Mouse (Mus musculus): Measurements from ENCODE around the gene Izumo4.
A peak's percentile ranks its signal among the peaks of the same experiment; 100 is the strongest.

Izumo4 gene

DNA sequence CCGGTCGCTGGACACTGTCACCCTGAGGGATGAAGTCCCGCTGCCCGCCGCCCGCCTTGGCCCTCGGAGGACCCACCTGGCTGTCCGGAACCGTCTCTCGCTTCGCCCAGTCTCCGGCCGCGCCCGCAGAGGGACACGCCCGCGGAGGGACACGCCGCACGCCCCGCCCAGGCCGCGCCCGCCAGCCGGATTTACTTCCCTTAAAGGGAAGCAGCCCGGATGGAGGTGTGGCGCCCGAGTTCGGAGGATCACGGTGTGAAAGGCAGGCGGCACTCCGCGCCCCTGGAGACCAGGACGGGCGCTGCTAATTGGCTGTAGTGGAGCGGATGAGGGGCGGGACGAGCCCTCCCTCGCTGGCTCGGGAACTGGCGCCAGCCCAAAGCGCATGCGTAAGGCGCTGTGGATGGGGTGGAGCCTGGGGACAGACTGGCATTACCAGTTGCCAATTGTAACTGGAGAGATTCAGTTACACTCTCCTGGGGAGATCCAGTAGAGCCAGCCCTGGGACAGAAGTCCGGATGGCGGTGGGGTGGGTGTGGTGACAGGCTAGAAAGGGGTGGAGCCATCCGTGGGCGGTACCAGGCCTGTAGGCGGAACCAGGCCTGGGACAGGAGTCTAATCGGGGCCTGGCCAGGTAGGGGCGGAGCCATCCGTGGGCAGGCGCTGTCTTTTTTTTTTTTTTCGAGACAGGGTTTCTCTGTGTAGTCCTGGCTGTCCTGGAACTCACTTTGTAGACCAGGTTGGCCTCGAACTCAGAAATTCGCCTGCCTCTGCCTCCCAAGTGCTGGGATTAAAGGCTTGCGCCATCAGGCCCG is at the start of gene Izumo4, which contains the start of gene Mob3a:
Gene Izumo4 (plus strand): TSS at position 464 of the 815 bp plus-strand sequence.
Gene Mob3a (minus strand): TSS at position 257 of the 815 bp plus-strand sequence.
- DNase-seq (ENCODE audit: low spot score), result peak; percentile 95

DNA sequence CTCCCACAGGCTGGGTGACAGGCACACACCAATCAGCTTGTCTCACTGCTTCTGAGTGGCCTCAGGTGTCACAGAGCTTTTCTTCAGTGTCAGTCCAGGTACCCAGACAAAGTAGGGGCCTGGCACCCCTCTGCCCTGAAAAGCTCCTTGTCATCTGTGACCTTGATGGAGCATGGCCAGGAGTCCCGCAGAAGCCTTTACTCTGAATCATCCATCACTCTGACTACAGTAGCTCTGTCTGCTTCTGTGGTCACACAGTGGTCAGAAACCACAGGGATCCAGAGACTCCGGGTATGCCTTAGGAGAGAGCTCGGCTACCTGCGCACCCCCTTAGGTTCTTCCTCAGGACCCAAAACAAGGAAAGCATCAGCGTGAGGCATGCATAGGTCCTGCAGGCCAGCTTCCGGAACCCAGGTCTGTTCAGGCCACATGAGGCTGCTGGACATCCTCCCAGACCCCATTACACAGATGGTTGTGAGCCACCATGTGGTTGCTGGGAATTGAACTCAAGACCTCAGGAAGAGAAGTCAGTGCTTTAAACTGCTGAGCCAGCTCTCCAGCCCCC is 48.7 kb upstream of the Izumo4 start:
- no peak for DNase-seq (ENCODE audit: low spot score)

DNA sequence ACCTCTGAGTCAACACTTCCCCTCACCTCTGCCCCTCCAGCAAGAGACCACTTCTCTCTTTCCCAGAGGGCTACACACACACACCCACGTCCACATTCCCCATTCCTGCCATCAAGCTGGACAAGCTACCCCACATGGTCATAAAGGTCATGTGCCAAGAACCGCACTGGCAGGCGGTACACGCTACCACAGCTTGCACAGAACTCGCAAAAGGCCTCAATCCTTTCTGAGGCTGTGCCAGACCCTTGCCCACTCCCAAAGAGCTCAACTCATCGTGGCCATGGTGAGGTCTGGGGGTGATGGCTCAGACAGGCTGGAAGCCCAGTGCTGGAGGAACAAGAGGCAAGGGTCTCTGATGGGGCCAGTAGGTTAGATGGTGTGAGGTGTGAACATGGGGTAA is 47.1 kb upstream of the Izumo4 start:
- DNase-seq (ENCODE audit: low spot score), result no peak

DNA sequence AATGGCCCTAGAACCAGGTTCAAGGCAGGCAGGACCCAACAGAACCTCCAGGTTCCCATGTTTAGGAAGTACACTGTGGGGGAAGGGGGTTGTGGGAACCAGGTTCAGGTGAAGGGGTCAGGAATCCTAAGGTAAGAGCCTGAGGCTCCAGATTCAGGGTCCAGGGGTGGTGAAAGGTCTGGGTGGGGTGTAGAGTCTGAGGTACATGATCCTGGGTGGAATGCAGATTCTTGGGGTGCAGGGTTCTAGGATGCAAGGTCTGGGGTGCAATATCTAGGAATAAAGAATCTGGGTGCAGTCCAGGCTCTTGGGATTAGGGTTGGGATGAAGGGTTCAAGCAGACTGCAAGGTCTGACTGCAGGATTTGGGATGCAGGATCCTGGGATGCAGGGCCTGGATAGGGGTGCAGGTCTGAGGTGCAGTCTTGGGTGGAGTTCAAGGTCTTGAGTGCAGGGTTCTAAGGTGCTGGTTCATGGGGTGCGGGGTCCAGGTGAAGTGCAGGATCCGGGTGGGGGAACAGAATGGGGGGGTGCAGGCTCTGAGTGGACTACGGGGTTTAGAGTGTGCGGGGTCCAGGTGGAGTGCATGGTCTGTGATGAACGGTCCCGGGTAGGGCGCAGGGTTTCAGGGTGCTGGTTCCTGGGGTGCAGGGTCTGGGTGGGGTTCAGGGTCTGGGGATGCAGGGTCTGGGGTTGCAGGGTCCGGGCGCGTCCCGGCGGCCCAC is 46.4 kb upstream of the Izumo4 start:
- DNase-seq (ENCODE audit: low spot score), result no peak

DNA sequence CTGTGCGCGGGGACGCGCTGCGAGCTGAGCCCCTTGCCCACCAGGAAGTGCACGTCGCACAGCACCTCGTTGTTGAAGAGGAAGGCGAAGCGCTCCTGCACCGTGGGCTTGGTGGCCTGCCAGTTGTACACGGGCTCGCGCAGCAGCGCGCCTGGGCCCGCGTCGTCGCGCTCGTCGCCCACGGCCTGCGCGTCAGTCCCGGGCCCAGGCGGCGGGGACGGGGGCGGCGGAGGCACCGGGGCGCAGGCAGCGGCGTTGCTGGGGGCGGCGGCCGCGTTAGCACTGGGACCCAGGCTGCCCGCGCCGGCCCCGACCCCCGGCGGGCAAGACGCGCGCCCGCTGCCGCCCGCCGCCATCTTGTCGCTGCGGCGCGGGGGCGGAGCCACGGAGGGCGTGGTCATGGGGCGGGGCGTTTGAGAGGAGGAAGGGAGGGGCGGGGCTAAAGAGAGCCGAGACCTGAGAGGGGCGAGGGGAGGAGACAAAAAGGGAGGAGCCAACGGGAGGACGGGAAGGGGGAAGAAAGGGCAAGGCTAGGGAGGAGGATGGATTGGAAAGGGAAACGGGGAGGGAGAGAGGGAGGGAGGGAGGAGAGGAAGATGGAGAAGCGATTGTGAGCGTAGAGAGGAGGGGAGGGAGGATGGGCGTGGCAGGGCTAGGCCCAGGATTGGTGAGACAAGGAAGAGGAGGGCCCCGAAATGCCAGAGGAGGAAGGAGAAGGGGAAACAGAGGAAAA is 45.7 kb upstream of the Izumo4 start:
- DNase-seq (ENCODE audit: low spot score), result peak; percentile 89

DNA sequence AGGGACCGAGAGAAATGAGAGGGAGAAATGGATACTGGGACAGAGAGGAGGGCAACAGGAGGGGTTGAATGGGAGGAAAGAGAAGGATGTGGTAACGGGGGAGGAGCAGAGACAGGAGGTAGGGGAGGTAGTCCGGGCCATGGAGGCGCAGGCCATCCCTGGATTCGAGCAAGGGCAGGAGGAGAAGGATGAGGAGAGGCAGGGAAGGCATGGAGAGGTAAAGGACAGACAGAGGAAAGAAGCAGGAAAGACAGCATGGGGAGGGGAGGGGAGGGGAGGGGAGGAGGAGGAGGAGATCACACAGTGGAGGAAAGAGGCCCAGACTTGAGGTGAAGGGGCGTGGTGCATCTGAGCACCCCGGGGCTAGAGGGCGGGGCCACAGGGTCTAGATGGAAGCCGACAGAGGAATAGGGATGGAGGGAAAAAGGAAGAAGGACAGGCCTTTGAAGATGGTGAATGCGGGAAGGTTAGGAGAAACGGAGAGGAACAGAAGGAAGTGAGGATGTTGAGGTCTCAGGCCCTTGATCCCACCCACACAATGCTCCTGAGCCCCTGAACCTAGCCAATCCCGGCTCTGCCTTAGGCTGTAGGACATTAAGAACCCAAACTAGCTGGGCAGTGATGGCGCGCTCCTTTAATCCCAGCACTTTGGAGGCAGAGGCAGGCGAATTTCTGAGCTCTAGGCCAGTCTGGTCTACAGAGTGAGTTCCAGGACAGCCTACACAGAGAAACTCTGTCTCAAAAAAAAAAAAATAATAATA is 44.9 kb upstream of the Izumo4 start, which contains the start of gene Btbd2:
Gene Btbd2 (minus strand): TSS at position 209 of the 761 bp plus-strand sequence.
- DNase-seq (ENCODE audit: low spot score), result no peak

DNA sequence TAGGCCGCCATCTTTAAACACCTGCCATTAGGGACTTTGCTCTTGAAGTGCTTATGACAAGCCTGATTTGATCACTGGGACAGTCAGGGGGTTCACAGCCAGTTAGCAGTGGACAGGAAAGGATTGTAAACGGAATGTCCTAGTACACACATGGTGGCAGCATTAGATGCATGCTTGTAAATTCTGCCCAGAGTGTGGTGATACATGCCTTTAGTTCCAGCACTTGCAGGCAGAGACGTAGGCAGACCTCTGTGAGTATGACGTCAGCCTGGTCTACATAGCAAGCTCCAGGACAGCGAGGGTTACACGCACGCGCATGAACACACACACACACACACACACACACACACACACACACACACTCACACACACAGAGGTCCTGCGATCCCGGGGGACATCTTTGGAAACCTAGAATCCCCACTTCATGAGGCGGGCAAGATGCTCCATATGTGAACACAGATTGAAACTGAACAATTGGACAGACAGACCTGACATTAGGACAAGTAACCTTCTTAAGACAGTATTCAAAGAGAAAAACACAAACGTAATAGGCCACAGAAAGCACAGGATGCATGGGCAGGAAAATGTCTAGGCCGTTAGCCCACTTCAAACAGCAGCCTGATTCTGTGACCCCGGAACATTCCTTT is 43.7 kb upstream of the Izumo4 start:
- no peak for DNase-seq (ENCODE audit: low spot score)

DNA sequence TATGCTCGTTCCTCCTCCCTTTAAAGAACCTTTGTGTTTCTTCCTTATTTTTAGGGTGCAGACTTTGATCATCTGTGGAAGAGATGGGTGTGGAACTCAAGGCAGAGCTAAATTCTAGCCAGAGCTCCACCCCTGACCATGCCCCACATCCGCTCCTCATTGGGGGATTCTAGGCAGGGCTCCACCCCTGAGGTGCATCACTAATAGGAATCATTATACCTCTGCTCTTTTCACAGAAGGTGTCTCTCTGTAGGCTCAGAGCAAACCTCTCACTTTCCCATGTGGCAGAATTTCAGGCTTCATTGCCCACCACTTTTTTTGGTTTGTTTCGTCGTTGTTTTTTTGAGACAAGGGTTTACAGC is 43.2 kb upstream of the Izumo4 start:
- no peak for DNase-seq (ENCODE audit: low spot score)

DNA sequence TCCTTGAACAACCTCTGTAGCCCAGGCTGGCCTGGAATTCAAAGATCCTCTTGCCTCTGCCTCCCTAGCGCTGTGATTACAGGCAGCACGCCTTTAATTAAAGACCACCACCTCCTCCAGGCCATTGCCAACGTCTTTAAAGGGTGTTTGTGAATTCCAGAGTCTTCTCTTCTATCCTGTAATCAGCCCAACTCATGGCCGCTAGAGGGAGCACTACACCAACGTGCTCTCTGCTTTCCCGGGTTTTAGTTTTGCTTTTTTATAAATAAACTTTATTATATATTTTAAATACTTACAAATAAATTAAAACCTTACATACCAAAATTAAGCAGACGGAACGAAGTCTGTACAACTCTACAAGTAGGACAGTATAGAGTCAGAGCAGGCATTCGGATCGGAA is 42.8 kb upstream of the Izumo4 start:
- no peak for DNase-seq (ENCODE audit: low spot score)

DNA sequence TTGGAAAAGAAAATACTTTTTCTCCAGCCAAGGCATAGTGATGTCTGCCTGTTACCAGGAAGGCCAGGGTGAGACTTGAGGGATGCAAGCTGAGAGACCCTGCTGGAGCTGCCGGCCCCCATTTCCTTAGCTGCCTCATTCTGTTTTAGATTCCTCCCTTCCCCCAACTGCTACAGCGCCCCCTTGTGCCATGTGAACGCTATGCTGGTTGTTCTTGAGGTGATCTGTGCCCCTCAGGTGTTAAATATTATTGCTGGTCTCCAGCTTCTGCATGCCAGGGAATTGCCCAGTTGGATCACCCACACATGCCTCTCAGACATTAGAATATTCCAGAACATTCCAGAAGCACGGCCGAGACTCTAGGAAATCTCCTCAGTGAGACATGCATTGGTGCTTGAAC is 40.8 kb upstream of the Izumo4 start:
- DNase-seq (ENCODE audit: low spot score), result no peak

DNA sequence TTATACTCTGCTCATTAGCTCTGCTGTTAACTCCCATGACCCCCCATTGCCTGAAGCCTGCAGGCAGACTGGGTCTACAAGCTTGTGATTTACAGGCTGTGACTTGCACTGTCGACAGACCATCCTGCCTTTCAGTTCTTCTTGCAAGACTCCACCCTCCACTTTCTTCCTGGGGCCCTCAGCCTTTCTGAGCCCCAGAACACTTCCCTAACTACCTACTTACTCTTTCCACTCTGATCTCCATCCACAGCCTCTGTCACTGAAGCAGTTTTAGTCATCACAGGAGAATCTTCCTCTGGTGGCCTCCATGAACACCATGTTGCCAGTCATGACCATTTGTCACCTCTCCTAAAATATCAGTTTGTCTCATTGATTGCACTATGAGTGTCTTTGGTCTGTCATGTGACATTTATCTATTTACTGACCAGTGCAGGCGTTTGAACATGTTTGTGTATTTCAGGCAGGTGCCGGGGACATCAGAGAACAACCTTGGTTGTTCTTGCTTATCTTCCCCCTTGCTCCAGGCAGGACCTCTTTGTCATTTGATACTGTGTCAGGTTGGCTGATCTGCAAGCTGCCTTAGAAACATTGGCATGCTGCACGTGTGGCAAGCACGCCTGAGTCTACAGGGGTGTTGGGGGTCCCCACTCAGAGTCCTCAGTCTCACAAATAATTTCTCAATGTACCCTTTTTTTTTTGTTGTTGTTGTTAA is 38.3 kb upstream of the Izumo4 start:
- no peak for DNase-seq (ENCODE audit: low spot score)

DNA sequence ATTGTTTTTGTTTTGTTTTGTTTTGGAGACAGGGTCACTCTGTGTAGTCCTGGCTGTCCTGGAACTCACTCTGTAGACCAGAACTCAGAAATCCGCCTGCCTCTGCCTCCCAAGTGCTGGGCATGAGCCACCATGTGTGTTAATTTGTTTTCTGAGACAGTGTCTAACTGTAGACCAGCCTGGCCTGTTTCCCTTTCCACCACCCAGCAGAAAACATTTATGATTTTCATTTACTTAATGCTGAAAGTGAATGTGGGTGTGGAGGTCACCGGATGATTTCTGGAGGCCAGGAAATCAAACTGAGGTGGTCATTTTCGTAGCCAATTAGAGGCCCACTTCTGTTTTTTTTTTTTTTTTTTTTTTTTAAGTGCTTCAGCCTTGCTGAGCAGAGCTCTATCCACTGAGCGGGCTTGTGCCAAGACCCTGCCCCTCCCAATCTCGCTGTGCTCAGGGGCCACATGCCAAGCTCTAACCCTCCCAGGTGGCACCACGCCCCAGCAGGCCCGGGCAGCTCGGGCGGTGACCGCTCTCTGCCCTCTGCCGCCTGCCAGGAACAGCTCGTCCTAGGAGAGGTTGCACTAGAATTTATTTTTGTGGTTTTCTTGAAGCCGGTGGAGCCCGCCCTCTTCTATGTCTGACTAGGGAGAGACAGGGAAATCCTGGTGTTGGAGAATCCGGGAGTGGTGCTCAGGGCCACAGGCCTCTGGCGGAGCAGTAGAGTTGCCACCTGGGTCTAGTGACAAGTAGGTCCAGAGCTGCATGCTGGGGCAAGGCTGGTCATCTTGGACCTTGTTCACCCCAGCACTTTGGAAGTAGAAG is 37.6 kb upstream of the Izumo4 start:
- DNase-seq (ENCODE audit: low spot score), result peak; percentile 62

DNA sequence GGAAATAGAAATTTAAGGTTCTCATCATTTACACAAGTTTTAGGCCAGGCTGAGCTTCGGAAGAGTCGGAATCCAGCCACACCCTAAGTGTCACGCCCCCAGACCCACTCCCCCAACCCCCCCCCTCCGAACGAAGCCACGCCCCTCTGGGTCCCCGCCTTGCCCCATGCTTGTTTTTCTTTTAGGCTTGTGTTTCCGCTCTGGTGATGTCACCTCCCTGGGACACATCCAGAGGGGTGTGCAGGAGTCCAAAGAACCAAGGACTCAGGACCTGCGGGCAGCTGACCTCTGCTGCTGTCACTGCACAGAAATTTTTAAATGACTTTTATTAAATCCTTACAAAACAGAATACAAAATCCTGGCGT is 37.0 kb upstream of the Izumo4 start:
- DNase-seq (ENCODE audit: low spot score), result no peak

DNA sequence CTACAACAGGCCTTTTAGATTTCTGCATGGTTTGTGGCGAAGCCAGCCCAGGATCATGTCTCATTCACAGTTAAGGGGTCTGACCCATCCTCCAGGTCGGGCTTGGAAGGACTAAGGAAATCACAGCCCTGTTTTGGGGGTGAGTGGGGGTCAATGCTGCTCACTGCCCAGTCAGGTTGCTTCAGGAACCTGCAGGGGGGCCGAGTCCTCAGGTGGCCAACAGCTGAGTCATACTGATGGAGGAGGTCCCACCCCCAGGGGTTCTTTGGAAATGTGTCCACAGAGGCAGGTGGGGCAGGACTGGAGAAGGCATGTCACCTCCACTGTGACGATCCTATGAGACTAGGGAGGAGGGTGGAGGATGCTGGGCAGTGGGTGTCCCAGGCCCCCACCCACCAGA is 36.5 kb upstream of the Izumo4 start:
- DNase-seq (ENCODE audit: low spot score), result no peak

DNA sequence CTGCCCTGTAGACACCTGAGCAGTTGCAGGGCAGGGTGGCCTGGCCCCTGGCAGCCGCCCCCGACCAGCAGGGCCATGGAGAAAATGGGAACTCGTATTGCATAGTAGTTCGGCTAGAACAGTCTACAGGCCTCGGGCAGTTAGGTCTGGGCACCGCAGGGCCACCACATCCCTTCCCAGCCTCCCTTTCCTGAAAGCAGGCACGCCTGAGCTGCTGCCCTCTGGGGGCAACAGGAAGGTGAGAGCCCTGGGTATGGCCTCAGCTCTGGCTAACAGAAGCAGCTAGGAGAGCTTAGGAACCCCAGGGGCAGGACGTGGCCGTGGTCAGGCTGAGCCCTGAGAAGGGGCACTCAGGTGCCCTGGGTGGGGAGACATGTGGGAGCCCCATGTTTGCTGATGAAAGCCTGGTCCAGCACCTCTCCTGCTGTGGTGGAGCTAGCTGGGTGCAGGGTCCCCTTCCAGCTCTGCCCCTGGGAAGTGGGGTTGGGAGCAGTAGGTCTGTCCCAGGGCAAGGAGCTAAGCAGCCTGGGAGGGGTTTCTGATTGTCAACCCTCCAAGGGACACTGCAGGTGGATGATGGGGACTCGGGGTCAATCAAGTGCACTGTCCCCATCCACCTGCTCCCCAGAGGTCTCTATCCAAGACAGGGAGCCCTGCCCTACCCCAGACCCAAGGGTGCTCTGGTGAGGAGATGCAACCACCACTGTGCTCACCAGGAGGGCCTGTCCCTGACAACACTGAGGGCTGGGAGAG is 35.8 kb upstream of the Izumo4 start:
- no peak for DNase-seq (ENCODE audit: low spot score)

DNA sequence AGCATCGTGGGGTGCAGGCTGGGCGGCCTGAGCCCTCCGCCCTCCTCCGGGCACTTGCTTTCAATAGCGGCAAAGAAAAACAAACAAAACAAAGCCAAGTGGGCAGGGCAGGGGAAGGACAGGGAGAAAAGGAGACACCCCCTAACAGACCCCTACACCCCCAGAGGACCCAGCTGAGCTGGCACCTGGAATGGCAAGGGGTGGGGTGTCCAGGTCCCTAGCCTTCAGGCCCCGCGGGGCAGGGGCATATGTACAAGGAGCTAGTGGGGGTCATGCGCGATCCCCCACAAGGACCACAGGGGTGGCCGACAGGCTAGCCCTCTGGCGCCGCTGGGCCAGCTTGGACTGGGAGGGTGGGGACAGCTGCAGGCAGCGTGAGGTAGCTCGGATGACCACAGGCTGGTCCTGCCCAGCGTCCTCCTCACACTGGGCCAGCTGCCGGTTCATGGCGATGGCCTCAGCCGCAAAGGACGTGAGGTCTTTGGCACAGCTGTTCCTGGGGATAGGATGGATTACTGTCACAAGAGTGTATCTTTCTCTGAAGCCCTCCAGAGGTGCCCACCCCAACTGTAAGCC is 35.1 kb upstream of the Izumo4 start:
- DNase-seq (ENCODE audit: low spot score), result no peak

DNA sequence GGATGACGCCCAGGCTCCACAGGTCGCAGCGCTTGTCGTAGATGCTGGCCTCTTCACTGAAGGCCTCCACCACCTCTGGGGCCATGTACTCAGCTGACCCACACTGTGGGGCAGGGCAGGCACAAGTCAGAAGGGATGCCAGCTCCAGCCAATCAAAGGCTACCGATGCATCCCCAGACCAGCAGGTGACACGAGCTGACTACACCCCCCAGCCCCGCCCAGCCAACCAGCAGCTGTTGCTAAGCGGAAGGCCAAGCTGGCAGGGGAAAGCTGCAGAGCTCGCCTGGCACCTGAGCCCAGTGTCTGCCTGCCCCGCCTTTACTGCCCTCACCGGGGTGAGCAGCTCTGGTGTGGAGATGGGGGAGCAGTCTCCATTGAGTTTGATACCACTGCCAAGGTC is 33.4 kb upstream of the Izumo4 start:
- no peak for DNase-seq (ENCODE audit: low spot score)

DNA sequence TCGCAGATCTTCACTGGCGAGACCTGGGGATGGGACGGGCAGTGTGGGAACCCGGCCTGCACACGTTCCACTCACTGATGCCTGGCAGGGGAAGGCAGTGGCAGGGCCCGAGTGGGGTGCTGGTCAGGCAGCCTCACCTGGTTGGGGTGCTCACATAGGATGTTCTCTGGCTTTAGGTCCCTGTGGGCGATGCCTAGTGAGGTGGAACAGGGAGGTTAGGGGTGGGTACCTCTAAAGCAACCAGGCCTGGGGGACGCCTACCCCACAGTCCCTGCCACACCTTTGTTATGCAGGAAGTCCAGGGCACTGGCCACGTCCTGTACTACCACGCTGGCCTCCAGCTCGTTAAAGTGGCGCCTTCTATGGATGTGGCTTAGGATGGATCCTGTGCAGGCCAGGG is 33.0 kb upstream of the Izumo4 start:
- DNase-seq (ENCODE audit: low spot score), result no peak

Data from urinary bladder, postnatal 10 days (tissue).